ENCODE assay signal across 23 mouse cellular contexts in the genomic region with DNA sequence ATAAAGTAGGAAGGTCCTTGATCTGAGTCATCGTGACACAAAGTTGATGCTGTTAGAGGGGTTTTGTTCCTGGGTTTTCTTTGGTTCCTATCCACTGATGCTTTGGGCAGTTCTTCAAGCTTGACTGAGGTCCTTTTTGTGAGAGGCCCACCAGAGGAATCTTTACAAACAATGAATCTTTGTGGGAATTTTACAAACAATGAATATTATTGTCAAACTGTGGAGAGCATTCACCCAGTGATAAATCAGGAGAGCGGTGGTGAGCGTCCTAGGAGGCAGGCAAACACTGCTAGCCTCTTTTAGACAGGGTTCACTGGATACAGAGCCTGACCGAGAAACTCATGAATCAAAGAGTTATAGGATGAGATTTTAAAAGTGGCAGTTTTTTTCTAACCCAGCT.
DNase-seq lines count a peak whose midpoint lies in the region.
"Had no signal": no experiment of that assay in that cellular context is flagged by ENCODE, and none has a peak within 500 bp of the region (broad histone marks: within the 10 kb centered on the region; RNA-seq: fewer than 3 reads in every experiment).

No protein-coding gene starts in this region.

- no peaks in the 10 kb centered on the region for H3K27me3 ChIP-seq in limb, embryonic 10.5 days (ENCODE audit: low read depth, poor library complexity, severe bottlenecking)
- H3K27me3 ChIP-seq: embryonic facial prominence, embryonic 15.5 days; heart, embryonic 12.5 days; heart, embryonic 15.5 days; hindbrain, embryonic 13.5 days; intestine, embryonic 15.5 days had no signal

- H3K27ac ChIP-seq in limb, embryonic 10.5 days: no peak overlapping the region
- H3K27ac ChIP-seq: embryonic facial prominence, embryonic 15.5 days; heart, embryonic 15.5 days; hindbrain, embryonic 13.5 days; intestine, embryonic 15.5 days had no signal

- no peaks in the 10 kb centered on the region for H3K4me1 ChIP-seq in limb, embryonic 10.5 days
- H3K4me1 ChIP-seq: embryonic facial prominence, embryonic 15.5 days; heart, embryonic 12.5 days; heart, embryonic 15.5 days; intestine, embryonic 15.5 days had no signal

- no peaks in the 10 kb centered on the region for H3K9me3 ChIP-seq in limb, embryonic 10.5 days (replicated peaks)
- H3K9me3 ChIP-seq: embryonic facial prominence, embryonic 15.5 days; heart, embryonic 12.5 days; heart, embryonic 15.5 days; hindbrain, embryonic 10.5 days; hindbrain, embryonic 13.5 days; intestine, embryonic 15.5 days had no signal

- no peak overlapping the region for H3K4me3 ChIP-seq in limb, embryonic 10.5 days
- H3K4me3 ChIP-seq: embryonic facial prominence, embryonic 15.5 days; heart, embryonic 12.5 days; heart, embryonic 15.5 days; hindbrain, embryonic 10.5 days; hindbrain, embryonic 13.5 days; intestine, embryonic 15.5 days had no signal

- WGBS in limb, embryonic 10.5 days: 90% methylated on average over 4 of the region's 4 CpGs

- H3K36me3 ChIP-seq in limb, embryonic 10.5 days: no peaks in the 10 kb centered on the region
- H3K36me3 ChIP-seq: embryonic facial prominence, embryonic 15.5 days; heart, embryonic 12.5 days; heart, embryonic 15.5 days; hindbrain, embryonic 10.5 days; hindbrain, embryonic 13.5 days; intestine, embryonic 15.5 days had no signal

- peak; percentile 17 for DNase-seq in embryo, embryonic 10 days (ENCODE audit: low spot score)
- DNase-seq in embryo, embryonic 9.5 days (ENCODE audit: extremely low spot score): no peak
- peak; percentile 93 for DNase-seq in Muller cell, postnatal 12 days (ENCODE audit: inconsistent ontology term)
- peak; percentile 21 for DNase-seq in embryo, embryonic 11 days
- DNase-seq in retina, postnatal 1 day: peak; percentile 92
- DNase-seq in limb, embryonic 10.5 days (ENCODE audit: low spot score): no peak
- DNase-seq in cerebellum, adult 11-12 months: no peak
- DNase-seq: adrenal gland, postnatal 10 days; cerebellum, adult 2 months; cerebellum, adult 9-11 months; cerebellum, postnatal 25 days; forebrain, postnatal 0 days; gastrocnemius, postnatal 10 days; gastrocnemius, postnatal 36 days; heart, postnatal 10 days; heart, postnatal 36 days; kidney, adult 11 months had no signal

Comparison
In these comparisons a context has a peak if more than half of its experiments do, and no peak if none do; other contexts are left out.
1. DNase-seq: peak in embryo, embryonic 10 days (single experiment), Muller cell, postnatal 12 days (single experiment), embryo, embryonic 11 days (single experiment) and retina, postnatal 1 day (single experiment); none in embryo, embryonic 9.5 days (single experiment), limb, embryonic 10.5 days (single experiment) and cerebellum, adult 11-12 months (single experiment).